Mouse (Mus musculus) fat pad, adult 2 months (tissue): Measurements from ENCODE around the gene Fuca1.

Experiments used
- DNase-seq: peaks from one replicate; pipeline ENCODE4 v3.0.0-alpha.2; 2011; ENCODE audit warnings: low read depth, low spot score; ENCODE audit errors: extremely low read depth

Fuca1 gene

DNA sequence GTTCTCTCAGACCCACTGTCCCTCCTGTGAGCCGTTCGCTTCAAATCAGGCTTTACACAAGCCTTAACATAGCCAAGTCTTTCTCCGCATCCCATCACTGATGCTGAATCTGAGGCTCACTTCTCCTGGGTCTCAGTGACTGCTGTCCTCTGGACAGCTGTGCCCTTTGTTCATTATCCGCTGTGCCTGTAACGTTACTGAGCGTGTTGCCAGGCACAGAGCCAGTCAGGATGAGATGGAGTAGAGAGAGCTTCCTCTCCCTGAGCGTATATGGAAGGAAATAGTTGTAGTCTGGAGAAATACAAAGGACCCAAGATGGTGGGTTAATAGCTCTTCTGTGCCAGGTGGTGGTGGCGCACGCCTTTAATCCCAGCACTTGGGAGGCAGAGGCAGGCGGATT, 28.9 kb downstream of the Fuca1 start:
- no peak for DNase-seq

DNA sequence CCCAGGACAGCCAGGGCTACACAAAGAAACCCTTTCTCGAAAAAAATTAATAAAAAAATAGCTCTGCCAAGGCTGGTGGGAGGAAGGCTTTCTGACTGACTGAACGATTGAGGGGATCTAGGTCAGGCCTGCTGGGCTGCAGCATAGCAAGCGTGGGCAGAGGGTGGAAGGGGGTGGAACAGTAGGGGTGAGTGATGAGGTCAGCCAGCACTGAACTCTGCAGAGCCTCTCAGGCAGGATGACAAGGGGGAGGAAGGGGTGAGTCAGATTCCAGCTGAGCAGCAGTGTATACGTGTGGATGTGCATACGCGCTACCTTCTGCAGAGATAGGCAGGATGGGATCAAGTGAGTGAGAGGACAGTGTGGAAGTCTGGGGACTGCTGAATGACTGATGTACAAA, 29.4 kb downstream of the Fuca1 start:
- DNase-seq = no peak

DNA sequence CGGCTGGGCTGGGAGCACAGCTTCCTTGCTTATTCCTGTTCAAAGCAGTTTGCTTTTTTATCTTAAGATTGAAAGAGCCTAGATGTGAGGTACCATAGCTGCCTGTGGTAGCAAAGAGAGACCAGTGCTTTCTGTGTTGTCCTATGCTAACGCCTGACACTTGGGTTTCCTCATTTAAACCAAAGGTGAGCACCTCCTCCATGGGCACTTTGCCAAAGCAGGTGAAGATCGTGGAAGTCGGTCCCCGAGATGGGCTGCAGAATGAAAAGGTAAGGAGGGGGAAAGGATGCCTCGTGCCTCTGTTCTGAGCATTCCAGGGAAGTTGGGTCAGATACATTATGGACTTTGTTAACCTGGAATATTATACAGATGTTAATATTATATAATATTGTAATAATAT, 29.8 kb downstream of the Fuca1 start:
- no peak for DNase-seq

DNA sequence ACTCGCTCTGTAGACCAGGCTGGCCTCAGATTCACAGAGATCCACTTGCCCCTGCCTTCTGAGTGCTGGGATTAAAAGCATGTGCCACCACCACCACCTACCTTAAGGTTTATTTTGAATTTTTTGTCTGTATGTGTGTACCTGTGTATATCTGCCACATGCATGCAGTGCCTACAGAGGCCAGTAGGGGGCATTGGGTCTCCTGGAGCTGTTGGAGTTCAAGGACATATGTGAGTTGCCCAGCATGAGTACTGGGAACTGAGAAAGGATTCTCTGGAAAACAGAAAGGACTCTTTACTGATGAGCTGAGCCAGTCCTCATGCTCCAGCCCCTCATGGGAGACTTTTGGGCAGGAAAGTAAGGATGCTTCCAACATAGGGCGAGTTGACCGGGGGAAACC, 31.0 kb downstream of the Fuca1 start:
- no peak for DNase-seq

DNA sequence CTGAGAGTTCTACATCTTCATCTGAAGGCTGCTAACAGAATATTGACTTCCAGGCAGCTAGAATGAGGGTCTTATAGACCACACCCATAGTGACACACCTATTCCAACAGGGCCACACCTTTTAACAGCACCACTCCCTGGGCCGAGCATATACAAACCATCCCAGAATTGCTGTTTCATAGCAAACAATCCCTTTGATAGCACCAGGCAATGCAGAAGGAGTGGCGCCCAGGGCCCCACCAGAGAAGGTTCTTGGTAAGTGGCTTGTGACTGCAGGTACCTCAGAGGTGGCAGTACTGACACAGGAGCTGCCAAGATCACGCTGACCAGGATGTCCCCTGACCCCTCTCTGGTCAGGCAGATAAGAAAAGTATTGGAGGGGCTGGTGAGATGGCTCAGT, 32.6 kb downstream of the Fuca1 start:
- no peak for DNase-seq

DNA sequence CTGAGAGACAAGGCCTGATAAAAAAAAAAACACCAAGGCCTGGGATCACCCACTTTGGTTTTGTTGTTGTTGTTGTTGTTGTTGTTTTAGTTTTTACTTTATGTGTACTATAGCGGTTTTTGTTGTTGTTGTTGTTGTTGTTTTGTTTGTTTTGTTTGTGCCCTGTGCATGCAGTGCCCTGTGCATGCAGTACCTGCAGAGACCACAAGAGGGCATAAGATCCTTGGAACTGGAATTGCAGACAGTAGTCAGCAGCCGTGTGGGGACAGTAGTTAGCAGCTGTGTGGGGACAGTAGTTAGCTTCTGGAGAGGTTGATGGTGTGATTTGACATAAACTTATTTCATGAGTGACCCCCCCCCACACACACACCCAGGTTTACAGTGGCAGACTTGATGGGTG, 33.7 kb downstream of the Fuca1 start:
- no peak for DNase-seq

DNA sequence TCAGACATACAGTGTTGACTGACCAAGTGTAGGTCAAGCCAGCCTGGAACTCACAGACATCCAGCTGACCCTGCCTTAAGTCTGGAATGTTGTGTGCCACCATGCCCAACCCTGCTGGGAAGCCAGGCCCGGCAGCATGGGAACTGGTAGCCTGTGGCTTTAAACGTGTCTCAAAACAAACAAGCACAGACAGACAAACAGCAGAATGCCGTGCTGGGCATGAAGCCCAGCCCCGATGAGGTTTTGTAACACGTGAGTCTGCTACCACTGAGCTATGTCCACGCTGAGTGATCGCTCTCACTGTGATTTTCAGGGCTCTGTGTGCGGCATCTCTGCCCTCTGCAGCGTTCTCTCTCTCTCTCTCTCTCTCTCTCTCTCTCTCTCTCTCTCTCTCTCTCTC, 35.4 kb downstream of the Fuca1 start:
- no peak for DNase-seq

DNA sequence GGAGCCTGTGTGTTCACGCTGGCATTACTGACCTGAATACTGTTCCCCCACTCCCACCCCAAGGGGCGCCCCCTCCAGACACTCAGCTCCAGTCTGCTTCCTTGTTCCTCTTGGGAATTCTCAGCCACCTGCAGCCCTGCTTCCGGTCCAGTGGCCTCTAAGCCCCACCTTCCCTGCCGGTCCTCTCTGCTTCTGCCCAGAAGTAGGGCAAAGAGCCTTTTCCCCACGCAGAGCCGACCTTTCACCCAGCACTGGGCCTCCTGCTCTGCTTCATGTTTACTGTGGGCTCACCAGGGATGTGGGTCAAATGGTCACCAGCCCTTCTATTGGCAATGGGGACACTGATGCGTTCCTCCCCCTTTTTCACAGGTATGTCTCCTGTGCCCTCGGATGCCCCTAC, 37.8 kb downstream of the Fuca1 start:
- DNase-seq = no peak

DNA sequence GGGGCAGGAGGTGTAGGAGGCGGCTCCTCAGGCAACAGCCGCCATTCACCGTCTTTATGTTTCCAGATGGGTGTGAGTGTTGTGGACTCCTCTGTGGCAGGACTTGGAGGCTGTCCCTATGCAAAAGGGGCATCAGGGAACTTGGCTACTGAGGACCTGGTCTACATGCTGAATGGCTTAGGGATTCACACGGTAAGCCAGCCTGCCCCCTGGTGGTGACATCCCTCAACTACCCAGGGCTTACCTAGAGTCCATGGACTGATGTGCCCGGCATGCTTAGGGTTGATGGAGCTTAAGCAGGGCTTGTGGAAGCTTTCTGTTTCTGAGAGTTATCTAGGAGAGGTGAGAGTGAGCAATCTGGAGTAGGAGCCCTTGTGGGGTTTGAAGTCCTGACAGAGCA, 40.2 kb downstream of the Fuca1 start:
- no peak for DNase-seq

DNA sequence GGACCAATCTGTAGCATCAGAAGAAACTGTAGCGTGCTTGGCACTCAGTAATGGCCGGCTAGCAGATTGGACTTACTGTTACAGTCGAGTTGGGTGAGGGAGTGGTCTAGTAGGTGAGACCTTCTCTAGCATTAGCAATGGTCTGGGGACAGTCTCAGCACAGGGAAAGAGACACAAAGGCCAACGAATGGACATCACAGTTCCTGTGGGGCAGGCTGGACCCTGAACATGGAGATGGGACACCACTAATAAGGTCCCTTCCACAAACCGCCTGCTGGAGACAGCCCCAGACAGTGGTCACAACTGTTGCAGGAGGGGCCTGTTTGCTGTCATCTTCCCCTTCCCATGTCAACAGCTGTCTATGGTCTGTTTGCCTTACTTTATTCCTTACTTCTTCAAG, 41.2 kb downstream of the Fuca1 start:
- DNase-seq = no peak

DNA sequence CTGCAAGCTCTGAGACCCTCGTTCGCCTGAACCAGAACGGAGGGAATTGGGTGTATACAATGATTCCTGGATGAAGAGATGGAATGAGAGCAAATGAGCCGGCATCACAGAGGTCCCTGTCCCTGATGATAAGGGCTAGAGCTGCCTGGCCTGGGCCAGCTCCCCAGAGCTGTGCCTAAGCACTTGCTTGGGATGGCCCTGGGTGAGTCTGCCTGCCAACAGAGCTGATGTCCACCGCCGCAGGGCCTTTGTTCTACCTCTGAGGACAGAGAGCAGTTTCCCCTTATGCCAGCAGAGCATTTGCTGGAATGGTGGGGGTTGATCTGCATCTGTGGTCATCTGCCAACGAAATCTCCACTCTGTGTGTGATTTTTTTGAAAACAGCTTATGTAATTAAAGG, 41.7 kb downstream of the Fuca1 start:
- DNase-seq = no peak

DNA sequence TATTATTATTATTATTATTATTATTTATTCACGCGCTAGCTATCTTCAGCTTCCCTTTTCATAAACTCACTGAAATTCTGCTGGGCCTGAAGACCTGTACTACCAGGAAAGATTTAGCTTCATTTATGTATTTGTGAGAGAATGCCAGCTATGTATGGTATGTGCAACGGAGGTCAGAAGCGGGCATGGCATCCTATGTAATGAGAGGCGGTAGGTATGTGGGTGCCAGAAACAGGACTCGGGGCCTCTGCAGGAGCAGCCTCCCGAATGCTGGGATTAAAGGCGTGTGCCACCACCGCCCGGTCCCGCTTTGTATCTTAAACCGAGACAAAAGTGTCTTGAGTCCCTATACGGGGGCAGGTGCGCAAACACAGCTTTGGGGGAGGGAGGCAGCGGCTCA, 42.4 kb downstream of the Fuca1 start:
- DNase-seq = no peak

DNA sequence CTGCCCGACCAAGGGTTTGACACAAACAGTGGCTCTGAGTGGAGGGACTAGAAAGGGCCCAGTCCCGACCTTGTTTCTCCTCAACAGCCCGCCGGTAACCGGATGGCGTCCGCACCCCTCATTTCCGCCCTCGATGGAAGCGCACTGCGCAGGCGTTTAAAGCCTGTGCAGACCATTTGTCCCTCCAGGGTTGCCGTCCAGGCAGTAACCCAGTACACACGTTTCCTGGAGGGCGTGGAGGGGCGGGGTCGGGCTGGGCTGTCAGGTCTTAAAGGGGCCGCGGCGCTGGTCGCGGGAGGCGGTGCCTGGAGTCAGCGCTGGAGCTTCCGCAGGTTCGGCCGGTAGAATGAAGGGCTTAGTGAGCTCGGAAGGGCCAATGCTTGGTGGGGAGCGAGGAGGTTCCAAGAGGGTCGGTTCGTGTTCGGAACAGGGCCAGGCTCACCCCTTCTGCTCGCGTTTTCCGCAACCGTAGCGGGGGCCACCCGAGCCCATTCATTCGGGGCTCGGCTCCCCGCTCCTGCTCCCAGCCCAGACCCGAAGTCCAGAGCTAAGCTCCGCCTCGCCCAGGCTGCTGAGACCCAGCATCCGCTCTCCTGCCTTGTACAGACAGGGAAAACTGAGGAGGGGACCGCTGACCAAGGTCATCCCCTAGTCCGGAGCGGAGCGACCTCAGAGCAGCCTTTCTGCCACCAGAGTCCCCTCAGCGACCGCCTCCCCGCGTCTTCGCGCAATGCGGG, 43.1 kb downstream of the Fuca1 start, which contains the start of gene Gale:
Gale (plus strand) TSS at position 271 of the 737 bp plus-strand sequence.
- DNase-seq = peak; percentile 77

DNA sequence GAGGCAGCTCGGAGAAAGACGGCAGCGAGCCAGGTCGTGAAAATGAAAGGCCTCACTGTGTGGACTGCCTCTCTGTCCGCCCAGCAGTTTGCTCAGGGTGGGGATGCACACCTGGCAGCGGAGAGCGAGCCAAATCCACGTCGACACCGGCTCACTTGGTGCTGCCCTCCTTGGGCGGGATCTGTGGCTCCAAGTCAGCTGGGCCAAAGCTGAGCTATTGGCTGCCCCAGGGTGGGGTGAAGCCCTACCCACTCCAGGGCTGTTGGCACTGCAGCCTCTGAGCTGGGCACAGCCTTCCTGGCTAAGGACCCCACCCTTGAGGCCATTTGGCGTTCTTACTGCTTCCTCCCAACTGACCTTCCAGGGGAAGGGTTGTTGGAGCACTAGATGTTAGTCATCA, 43.9 kb downstream of the Fuca1 start:
- DNase-seq = peak; percentile 54

DNA sequence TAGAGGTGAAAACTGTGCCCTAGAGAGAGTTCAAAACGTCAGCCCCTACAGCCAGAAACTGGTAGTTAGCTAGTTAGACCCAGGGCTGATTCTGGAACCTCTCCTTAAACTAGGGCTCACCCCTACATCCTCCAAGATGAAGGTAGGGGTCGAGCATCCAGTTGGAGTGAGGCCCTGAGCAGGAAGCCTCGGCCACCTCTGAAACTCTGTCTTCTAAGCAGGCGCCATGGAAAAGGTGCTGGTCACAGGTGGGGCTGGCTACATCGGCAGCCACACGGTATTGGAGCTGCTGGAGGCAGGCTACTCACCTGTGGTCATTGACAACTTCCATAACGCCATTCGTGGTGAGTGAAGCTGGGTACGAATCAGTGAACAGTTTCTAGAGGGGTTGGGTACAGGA, 44.6 kb downstream of the Fuca1 start:
- no peak for DNase-seq

DNA sequence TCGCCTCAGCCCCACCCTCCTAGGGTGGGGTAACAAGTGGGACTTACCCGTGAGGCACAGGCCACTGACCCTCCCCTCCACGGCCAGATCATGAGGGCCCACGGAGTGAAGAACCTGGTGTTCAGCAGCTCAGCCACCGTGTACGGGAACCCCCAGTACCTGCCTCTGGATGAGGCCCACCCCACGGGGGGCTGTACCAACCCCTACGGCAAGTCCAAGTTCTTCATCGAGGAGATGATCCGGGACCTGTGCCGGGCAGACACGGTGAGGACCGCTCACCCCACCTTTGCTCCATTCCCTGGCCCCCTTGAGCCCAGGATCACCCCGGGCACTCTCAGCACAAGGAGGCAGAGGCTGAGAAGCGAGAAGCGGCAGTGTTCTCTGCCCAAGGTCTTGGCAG, 45.7 kb downstream of the Fuca1 start:
- DNase-seq = no peak

DNA sequence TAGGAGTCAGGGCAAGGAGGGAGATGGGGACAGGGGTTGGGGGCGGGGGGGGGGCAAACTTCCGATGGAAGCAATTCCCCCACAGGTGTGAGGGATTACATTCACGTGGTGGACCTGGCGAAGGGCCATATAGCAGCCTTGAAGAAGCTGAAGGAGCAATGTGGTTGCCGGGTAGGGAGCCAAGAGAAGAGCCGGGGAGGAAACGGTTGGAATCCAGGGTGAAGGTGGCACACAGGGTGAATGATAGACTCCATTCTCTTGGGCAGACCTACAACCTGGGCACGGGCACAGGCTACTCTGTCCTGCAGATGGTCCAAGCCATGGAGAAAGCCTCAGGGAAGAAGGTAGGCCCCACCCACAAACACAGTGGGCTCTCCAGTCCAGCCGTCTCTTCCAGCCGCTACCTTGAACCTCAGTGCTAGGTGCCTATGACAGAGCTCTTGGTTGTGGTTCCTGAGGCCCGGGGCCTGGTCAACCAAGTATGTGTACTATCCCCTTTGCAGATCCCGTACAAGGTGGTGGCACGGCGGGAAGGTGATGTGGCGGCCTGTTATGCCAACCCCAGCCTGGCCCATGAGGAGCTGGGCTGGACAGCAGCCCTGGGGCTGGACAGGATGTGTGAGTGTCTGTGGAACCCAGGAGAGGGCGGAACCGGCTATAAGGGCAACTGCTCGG, 46.7 kb downstream of the Fuca1 start:
- no peak for DNase-seq

DNA sequence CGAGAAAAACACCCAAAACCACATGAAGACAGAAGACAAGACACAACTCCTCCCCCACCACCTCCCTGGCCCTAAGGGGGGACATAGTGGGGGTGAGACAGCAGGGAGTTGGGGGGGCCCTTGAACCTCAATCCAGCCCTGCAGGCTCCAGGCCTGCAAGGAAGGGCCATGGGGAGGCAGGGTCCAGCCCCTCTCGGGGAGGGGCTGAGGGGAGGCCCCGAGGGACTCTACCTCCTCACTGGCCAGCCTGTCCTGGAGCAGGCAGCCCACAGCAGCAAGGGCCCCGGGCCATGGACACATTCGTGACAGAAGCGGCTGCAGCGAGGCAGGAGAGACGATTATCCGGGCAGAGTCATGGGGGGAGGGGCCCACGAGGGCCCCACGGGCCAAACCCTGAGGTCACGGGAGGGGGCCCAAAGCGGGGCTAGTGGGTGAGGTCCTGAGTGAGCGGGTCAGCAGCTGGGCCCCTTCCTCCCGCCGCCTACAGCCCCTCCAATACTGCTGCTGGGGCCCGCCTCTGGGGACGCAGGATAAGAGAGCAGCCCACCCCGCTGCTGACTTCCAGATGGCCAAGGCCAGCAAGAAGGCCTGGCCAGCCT, 47.8 kb downstream of the Fuca1 start:
- DNase-seq = no peak

DNA sequence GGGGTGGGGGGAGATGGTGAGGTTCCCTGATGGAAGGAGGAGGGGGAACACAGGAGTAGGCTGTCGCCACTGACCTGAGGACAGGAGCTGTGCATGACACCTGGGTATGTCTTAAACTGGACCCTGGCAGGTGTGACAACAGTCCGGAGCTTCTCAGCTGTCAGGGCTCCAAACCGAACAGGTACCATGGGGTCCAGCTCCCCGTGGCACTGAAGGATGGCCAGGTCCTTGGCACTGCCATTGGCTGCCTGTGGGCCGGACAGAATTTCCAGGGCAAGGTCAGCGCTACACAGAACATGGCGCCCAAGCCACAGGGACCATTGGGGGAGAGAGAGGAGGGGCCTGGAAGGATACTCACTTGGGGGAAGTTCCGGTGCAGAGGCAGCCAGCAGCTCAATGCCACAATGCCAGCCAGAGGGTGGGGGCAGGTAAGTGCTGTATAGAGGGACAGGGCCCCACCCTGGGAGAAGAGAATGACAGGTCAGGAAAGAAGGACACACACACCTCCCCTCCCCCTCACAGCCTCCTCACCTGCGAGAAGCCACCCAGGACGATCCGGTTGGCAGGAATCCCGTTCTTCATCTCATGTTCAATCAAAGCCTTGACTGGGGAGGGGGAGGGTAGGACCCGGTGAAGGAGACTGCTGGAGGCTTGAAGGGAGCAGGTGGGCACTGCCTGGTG, 48.7 kb downstream of the Fuca1 start:
- no peak for DNase-seq

DNA sequence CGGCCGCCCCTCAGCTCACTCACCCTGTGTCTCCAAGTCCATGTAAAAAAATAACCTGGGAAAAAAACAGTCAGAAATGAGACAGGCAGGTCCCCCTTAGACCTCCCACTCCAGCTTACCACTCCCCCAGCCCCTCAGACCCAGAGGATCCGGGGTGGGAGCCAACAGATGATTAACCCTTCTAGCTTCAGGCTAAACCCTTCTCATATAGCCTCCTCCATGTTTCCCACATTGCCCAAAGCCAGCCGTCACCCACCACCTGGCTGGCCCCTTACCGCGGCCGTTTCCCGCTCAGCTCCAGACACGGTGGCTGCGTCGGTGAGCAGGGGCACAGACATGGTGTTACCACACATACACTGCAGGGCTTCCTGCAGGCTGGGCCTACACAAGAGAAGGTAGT, 50.0 kb downstream of the Fuca1 start:
- no peak for DNase-seq

DNA sequence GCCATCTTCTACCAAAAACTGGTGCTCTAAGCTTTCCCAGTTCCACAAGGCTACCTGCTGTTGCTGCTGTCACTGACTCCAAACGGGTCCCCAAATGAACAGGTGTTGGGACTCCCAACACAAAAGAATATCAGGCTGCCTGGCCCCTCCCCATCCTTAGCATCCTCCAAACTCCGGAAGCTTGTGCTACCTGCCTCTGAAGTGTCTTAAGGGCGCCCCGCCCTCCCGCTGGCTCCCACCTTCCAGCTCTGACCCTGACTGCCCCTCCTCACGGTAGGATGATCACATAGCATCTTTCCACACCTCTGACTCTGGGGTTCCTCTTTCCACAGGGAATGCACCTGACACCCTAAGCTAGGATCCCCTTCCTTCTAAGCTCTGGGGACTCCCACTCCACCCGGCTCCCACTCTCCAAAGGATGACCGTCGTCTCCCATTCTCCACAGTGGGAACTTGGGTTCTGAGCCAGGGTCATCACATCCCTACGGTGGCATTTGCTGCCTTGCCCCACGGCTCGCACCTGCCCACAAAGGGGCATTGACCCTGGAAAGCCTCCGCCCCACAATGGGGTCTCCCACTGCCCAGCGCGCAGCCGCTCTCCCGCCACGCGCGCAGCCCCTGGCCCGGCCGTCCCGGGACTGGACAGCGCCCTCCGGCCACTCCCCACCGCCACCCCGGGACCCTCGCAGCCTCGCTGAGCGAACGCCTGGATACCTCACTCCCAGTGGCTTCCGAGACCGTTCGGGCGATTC, 51.4 kb downstream of the Fuca1 start:
- no peak for DNase-seq
